Mouse (Mus musculus): Measurements from ENCODE around the gene Abca14. TPM values are rescaled to one million over a fixed set of nuclear protein-coding genes. Genes with fewer than 3 reads are reported as not detected.

Abca14 gene
- polyA plus RNA-seq, 1 experiment from 2014 or later, result not detected

GRCm38 (mm10) chr7:120177611-120178010 is 26.1 kb upstream of the Abca14 start:
- H3K9ac ChIP-seq (ENCODE audit: low read depth, low read length), result no peak overlapping the region
- no peak for ATAC-seq
- no peaks in the 10 kb centered on the region for H3K4me1 ChIP-seq (ENCODE audit: control insufficient read depth, insufficient read depth, low read depth, low read length)
- H3K27ac ChIP-seq (ENCODE audit: low read depth, low read length), result no peak overlapping the region
- H3K36me3 ChIP-seq (ENCODE audit: control insufficient read depth, insufficient read depth, low read length), result no peaks in the 10 kb centered on the region
- no peak overlapping the region for H3K4me3 ChIP-seq (ENCODE audit: low read length)
- 80% methylated on average over 3 of the region's 3 CpGs for WGBS
- no peaks in the 10 kb centered on the region for H3K27me3 ChIP-seq (replicated peaks; ENCODE audit: control insufficient read depth, insufficient read depth, low read length)
- no peak overlapping the region for H3K4me2 ChIP-seq (ENCODE audit: low read length)
- no peaks in the 10 kb centered on the region for H3K9me3 ChIP-seq (ENCODE audit: control insufficient read depth, low read length)

GRCm38 (mm10) chr7:120178935-120179334 is 24.8 kb upstream of the Abca14 start:
- Histone ChIP-seq H3K27me3 (replicated peaks; ENCODE audit: control insufficient read depth, insufficient read depth, low read length) (no peaks in the 10 kb centered on the region), H3K4me1 (ENCODE audit: control insufficient read depth, insufficient read depth, low read depth, low read length) (no peaks in the 10 kb centered on the region), H3K27ac (ENCODE audit: low read depth, low read length) (no peak overlapping the region), H3K4me3 (ENCODE audit: low read length) (no peak overlapping the region), H3K9me3 (ENCODE audit: control insufficient read depth, low read length) (no peaks in the 10 kb centered on the region), H3K4me2 (ENCODE audit: low read length) (no peak overlapping the region), H3K9ac (ENCODE audit: low read depth, low read length) (no peak overlapping the region), H3K36me3 (ENCODE audit: control insufficient read depth, insufficient read depth, low read length) (no peaks in the 10 kb centered on the region)
- WGBS, result 35% methylated on average over 2 of the region's 2 CpGs
- no peak for ATAC-seq

GRCm38 (mm10) chr7:120180547-120180946 is 23.2 kb upstream of the Abca14 start:
- no peak overlapping the region for H3K9ac ChIP-seq (ENCODE audit: low read depth, low read length)
- H3K9me3 ChIP-seq (ENCODE audit: control insufficient read depth, low read length), result no peaks in the 10 kb centered on the region
- no peak overlapping the region for H3K4me3 ChIP-seq (ENCODE audit: low read length)
- ATAC-seq, result no peak
- H3K4me2 ChIP-seq (ENCODE audit: low read length), result no peak overlapping the region
- H3K36me3 ChIP-seq (ENCODE audit: control insufficient read depth, insufficient read depth, low read length), result no peaks in the 10 kb centered on the region
- no peaks in the 10 kb centered on the region for H3K4me1 ChIP-seq (ENCODE audit: control insufficient read depth, insufficient read depth, low read depth, low read length)
- no peaks in the 10 kb centered on the region for H3K27me3 ChIP-seq (replicated peaks; ENCODE audit: control insufficient read depth, insufficient read depth, low read length)
- WGBS, result 83% methylated on average over 5 of the region's 5 CpGs
- no peak overlapping the region for H3K27ac ChIP-seq (ENCODE audit: low read depth, low read length)

GRCm38 (mm10) chr7:120181401-120182230 is 22.1 kb upstream of the Abca14 start:
- no peaks in the 10 kb centered on the region for H3K9me3 ChIP-seq (ENCODE audit: control insufficient read depth, low read length)
- no peak overlapping the region for H3K27ac ChIP-seq (ENCODE audit: low read depth, low read length)
- no peak overlapping the region for H3K9ac ChIP-seq (ENCODE audit: low read depth, low read length)
- H3K36me3 ChIP-seq (ENCODE audit: control insufficient read depth, insufficient read depth, low read length), result no peaks in the 10 kb centered on the region
- no peak for ATAC-seq
- H3K27me3 ChIP-seq (replicated peaks; ENCODE audit: control insufficient read depth, insufficient read depth, low read length), result no peaks in the 10 kb centered on the region
- 85% methylated on average over 4 of the region's 4 CpGs for WGBS
- no peaks in the 10 kb centered on the region for H3K4me1 ChIP-seq (ENCODE audit: control insufficient read depth, insufficient read depth, low read depth, low read length)
- H3K4me2 ChIP-seq (ENCODE audit: low read length), result no peak overlapping the region
- H3K4me3 ChIP-seq (ENCODE audit: low read length), result no peak overlapping the region

- Histone ChIP-seq H3K27me3 (replicated peaks; ENCODE audit: control insufficient read depth, insufficient read depth, low read length) (no peaks in the 10 kb centered on the region), H3K27ac (ENCODE audit: low read depth, low read length) (no peak overlapping the region), H3K4me1 (ENCODE audit: control insufficient read depth, insufficient read depth, low read depth, low read length) (no peaks in the 10 kb centered on the region), H3K4me3 (ENCODE audit: low read length) (no peak overlapping the region), H3K9ac (ENCODE audit: low read depth, low read length) (no peak overlapping the region), H3K36me3 (ENCODE audit: control insufficient read depth, insufficient read depth, low read length) (no peaks in the 10 kb centered on the region), H3K9me3 (ENCODE audit: control insufficient read depth, low read length) (no peaks in the 10 kb centered on the region), H3K4me2 (ENCODE audit: low read length) (no peak overlapping the region)
- no peak for ATAC-seq
These were observed 20.9 kb upstream of the Abca14 start for GRCm38 (mm10) chr7:120182891-120183290.

GRCm38 (mm10) chr7:120188946-120189345 is 14.8 kb upstream of the Abca14 start:
- H3K9ac ChIP-seq (ENCODE audit: low read depth, low read length), result no peak overlapping the region
- no peaks in the 10 kb centered on the region for H3K9me3 ChIP-seq (ENCODE audit: control insufficient read depth, low read length)
- WGBS, result 90% methylated on average over 5 of the region's 5 CpGs
- no peaks in the 10 kb centered on the region for H3K27me3 ChIP-seq (replicated peaks; ENCODE audit: control insufficient read depth, insufficient read depth, low read length)
- H3K4me1 ChIP-seq (ENCODE audit: control insufficient read depth, insufficient read depth, low read depth, low read length), result peaks cover 2% of the 10 kb centered on the region; the same call in 1 of the 2 replicates
- no peak overlapping the region for H3K4me3 ChIP-seq (ENCODE audit: low read length)
- no peak overlapping the region for H3K4me2 ChIP-seq (ENCODE audit: low read length)
- H3K27ac ChIP-seq (ENCODE audit: low read depth, low read length), result no peak overlapping the region
- ATAC-seq, result no peak
- H3K36me3 ChIP-seq (ENCODE audit: control insufficient read depth, insufficient read depth, low read length), result no peaks in the 10 kb centered on the region

GRCm38 (mm10) chr7:120189369-120190149 is 14.2 kb upstream of the Abca14 start:
- 71% methylated on average over 8 of the region's 8 CpGs for WGBS

GRCm38 (mm10) chr7:120190150-120190665 is 13.6 kb upstream of the Abca14 start:
- H3K9me3 ChIP-seq (ENCODE audit: control insufficient read depth, low read length), result no peaks in the 10 kb centered on the region
- peaks cover 2% of the 10 kb centered on the region; the same call in 1 of the 2 replicates for H3K4me1 ChIP-seq (ENCODE audit: control insufficient read depth, insufficient read depth, low read depth, low read length)
- H3K4me3 ChIP-seq (ENCODE audit: low read length), result no peak overlapping the region
- no peaks in the 10 kb centered on the region for H3K27me3 ChIP-seq (replicated peaks; ENCODE audit: control insufficient read depth, insufficient read depth, low read length)
- H3K27ac ChIP-seq (ENCODE audit: low read depth, low read length), result no peak overlapping the region
- H3K36me3 ChIP-seq (ENCODE audit: control insufficient read depth, insufficient read depth, low read length), result no peaks in the 10 kb centered on the region
- peak; percentile 40; the same call in 1 of the 2 replicates for ATAC-seq
- no peak overlapping the region for H3K4me2 ChIP-seq (ENCODE audit: low read length)
- no peak overlapping the region for H3K9ac ChIP-seq (ENCODE audit: low read depth, low read length)
- 50% methylated on average over 8 of the region's 8 CpGs for WGBS

More at GRCm38 (mm10) chr7:120189369-120190149, 14.2 kb upstream of the Abca14 start:
- no peak overlapping the region for H3K9ac ChIP-seq (ENCODE audit: low read depth, low read length)
- no peak overlapping the region for H3K27ac ChIP-seq (ENCODE audit: low read depth, low read length)
- no peak overlapping the region for H3K4me3 ChIP-seq (ENCODE audit: low read length)
- no peaks in the 10 kb centered on the region for H3K36me3 ChIP-seq (ENCODE audit: control insufficient read depth, insufficient read depth, low read length)
- no peak overlapping the region for H3K4me2 ChIP-seq (ENCODE audit: low read length)
- no peaks in the 10 kb centered on the region for H3K9me3 ChIP-seq (ENCODE audit: control insufficient read depth, low read length)
- no peak for ATAC-seq
- no peaks in the 10 kb centered on the region for H3K27me3 ChIP-seq (replicated peaks; ENCODE audit: control insufficient read depth, insufficient read depth, low read length)
- H3K4me1 ChIP-seq (ENCODE audit: control insufficient read depth, insufficient read depth, low read depth, low read length), result peaks cover 2% of the 10 kb centered on the region; the same call in 1 of the 2 replicates

- H3K4me2 ChIP-seq (ENCODE audit: low read length), result no peak overlapping the region
- no peaks in the 10 kb centered on the region for H3K36me3 ChIP-seq (ENCODE audit: control insufficient read depth, insufficient read depth, low read length)
- H3K4me1 ChIP-seq (ENCODE audit: control insufficient read depth, insufficient read depth, low read depth, low read length), result peaks cover 2% of the 10 kb centered on the region; the same call in 1 of the 2 replicates
- WGBS, result 51% methylated on average over 3 of the region's 3 CpGs
- no peak overlapping the region for H3K4me3 ChIP-seq (ENCODE audit: low read length)
- H3K27me3 ChIP-seq (replicated peaks; ENCODE audit: control insufficient read depth, insufficient read depth, low read length), result no peaks in the 10 kb centered on the region
- no peak overlapping the region for H3K9ac ChIP-seq (ENCODE audit: low read depth, low read length)
- ATAC-seq, result no peak
- H3K27ac ChIP-seq (ENCODE audit: low read depth, low read length), result no peak overlapping the region
- no peaks in the 10 kb centered on the region for H3K9me3 ChIP-seq (ENCODE audit: control insufficient read depth, low read length)
These were observed 11.6 kb upstream of the Abca14 start for GRCm38 (mm10) chr7:120192207-120192606.

Measured in hindbrain, embryonic 16.5 days (tissue).